In genomic region chrX:152738191-152738590, GRCm38 (mm10) we compare ENCODE assay signal across 20 mouse cellular contexts. TPM values are rescaled to one million over a fixed set of nuclear protein-coding genes. Genes with fewer than 3 reads are reported as not detected.
"Had no signal": no experiment of that assay in that cellular context is flagged by ENCODE, and none has a peak within 500 bp of the region (broad histone marks: within the 10 kb centered on the region; RNA-seq: fewer than 3 reads in every experiment).

No protein-coding gene starts in this region.

- H3K4me2 ChIP-seq: limb, embryonic 13.5 days; liver, embryonic 15.5 days; midbrain, embryonic 12.5 days; midbrain, embryonic 15.5 days; neural tube, embryonic 12.5 days; neural tube, embryonic 15.5 days had no signal

- H3K9ac ChIP-seq: limb, embryonic 13.5 days; liver, embryonic 15.5 days; midbrain, embryonic 12.5 days; midbrain, embryonic 15.5 days; neural tube, embryonic 12.5 days; neural tube, embryonic 15.5 days had no signal

- ATAC-seq: inflammation-experienced regulatory T-cells, adult 6 months; intestine, embryonic 16.5 days; midbrain, embryonic 15.5 days had no signal

- H3K27me3 ChIP-seq: neural tube, embryonic 12.5 days had no signal

- H3K4me1 ChIP-seq: limb, embryonic 10.5 days; limb, embryonic 13.5 days; liver, embryonic 15.5 days; midbrain, embryonic 12.5 days; midbrain, embryonic 15.5 days; neural tube, embryonic 12.5 days; neural tube, embryonic 15.5 days had no signal

- H3K27ac ChIP-seq: limb, embryonic 10.5 days; limb, embryonic 13.5 days; liver, embryonic 15.5 days; macrophage; midbrain, embryonic 12.5 days; midbrain, embryonic 15.5 days; neural tube, embryonic 12.5 days; neural tube, embryonic 15.5 days had no signal

- H3K9me3 ChIP-seq: limb, embryonic 10.5 days; limb, embryonic 13.5 days; liver, embryonic 15.5 days; midbrain, embryonic 12.5 days; midbrain, embryonic 15.5 days; neural tube, embryonic 12.5 days; neural tube, embryonic 15.5 days had no signal

- DNase-seq: kidney, adult 2 months; kidney, postnatal 10 days; liver; lung, adult 2 months; lung, postnatal 10 days; thymus, adult 18-20 months; thymus, postnatal 36 days had no signal

- H3K4me3 ChIP-seq: limb, embryonic 10.5 days; limb, embryonic 13.5 days; liver, embryonic 15.5 days; midbrain, embryonic 12.5 days; midbrain, embryonic 15.5 days; neural tube, embryonic 12.5 days; neural tube, embryonic 15.5 days had no signal

- H3K36me3 ChIP-seq: limb, embryonic 10.5 days; limb, embryonic 13.5 days; liver, embryonic 15.5 days; midbrain, embryonic 12.5 days; midbrain, embryonic 15.5 days; neural tube, embryonic 12.5 days; neural tube, embryonic 15.5 days had no signal

RNA-seq across cellular contexts. Expression of gene Shroom2, which starts 31.1 kb away (rescaled TPM):
- polyA plus RNA-seq: inflammation-experienced regulatory T-cells, adult 6 months; macrophage had no signal

RNA-seq across cellular contexts. Expression of gene Gpr143, which starts 43.5 kb away (rescaled TPM):
- total RNA-seq: megakaryocyte, adult 5-6 weeks had no signal
- polyA plus RNA-seq: inflammation-experienced regulatory T-cells, adult 6 months; intestine, embryonic 16.5 days; macrophage; small intestine, adult 2 months; testis, adult 2 months had no signal
